Mouse (Mus musculus) lung, postnatal 0 days (tissue): ENCODE measurements around the gene Tbc1d16.

Source experiments
- CTCF ChIP-seq: IDR thresholded peaks from 2 replicates; pipeline ENCODE4 v1.5.1; 2016; ENCODE audit warnings: antibody characterized with exemption, mild to moderate bottlenecking
- EP300 ChIP-seq: IDR thresholded peaks from 2 replicates; pipeline ENCODE4 v1.6.1; 2016; ENCODE audit warnings: antibody characterized with exemption, mild to moderate bottlenecking, control low read depth

DNA sequence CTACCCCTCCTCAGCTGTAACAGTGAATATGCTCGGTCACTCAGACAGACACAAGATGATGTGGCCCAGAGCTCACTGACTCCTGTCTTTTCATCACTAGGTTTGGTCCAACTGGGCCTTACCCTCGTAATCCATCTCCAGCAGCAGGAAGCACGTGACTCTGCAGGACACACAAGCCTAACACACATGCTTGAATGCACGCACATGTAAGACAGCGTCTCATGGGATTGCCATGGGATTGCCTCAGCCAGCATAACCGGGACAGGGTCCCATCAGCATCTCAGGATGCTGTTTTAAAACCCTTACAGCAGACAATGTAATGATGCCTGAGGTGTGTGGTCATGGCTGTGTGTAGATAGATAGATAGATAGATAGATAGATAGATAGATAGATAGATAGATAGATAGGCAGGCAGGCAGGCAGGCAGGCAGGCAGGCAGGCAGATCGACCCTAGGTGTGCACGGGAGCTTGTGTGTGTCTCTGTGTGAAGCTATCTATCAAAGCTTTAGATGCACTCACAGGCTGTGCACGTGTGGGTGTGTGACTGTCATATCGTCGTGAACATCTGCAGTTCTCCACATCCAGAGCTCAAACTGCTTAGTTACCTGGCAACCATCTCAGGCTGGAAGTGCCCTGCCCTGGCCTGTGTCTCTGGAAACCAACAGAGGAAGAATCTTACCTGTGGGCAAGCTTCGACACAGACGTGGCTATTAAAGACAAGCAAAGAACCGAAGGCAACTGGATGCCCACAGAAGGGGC is 47.3 kb downstream of the Tbc1d16 start:
- no peak for TF ChIP-seq EP300
- TF ChIP-seq CTCF = no peak
